Mouse (Mus musculus): ENCODE data around the gene Pqlc2. TPM values are rescaled to one million over a fixed set of nuclear protein-coding genes. Genes with fewer than 3 reads are reported as not detected.

Pqlc2 gene
- polyA plus RNA-seq, 1 experiment = 21.7 TPM

- no peak for DNase-seq (ENCODE audit: low read depth)
- TF ChIP-seq CTCF (IDR thresholded peaks at IDR 0.05; ENCODE audit: borderline replicate concordance, extremely low read depth, insufficient read depth, insufficient read length) = no peak
- no peak for TF ChIP-seq POLR2A (IDR thresholded peaks at IDR 0.05; ENCODE audit: borderline replicate concordance, extremely low read depth, insufficient read depth, insufficient read length, poor library complexity, severe bottlenecking)
Measured at GRCm38 (mm10) chr4:139281791-139282345, 28.6 kb downstream of the Pqlc2 start.

GRCm38 (mm10) chr4:139280530-139280929 is 30.0 kb downstream of the Pqlc2 start:
- DNase-seq (ENCODE audit: low read depth) = no peak
- TF ChIP-seq POLR2A (IDR thresholded peaks at IDR 0.05; ENCODE audit: borderline replicate concordance, extremely low read depth, insufficient read depth, insufficient read length, poor library complexity, severe bottlenecking) (no peak), CTCF (IDR thresholded peaks at IDR 0.05; ENCODE audit: borderline replicate concordance, extremely low read depth, insufficient read depth, insufficient read length) (no peak)

GRCm38 (mm10) chr4:139276411-139276810 is 34.1 kb downstream of the Pqlc2 start:
- no peak for TF ChIP-seq POLR2A (IDR thresholded peaks at IDR 0.05; ENCODE audit: borderline replicate concordance, extremely low read depth, insufficient read depth, insufficient read length, poor library complexity, severe bottlenecking)
- TF ChIP-seq CTCF (IDR thresholded peaks at IDR 0.05; ENCODE audit: borderline replicate concordance, extremely low read depth, insufficient read depth, insufficient read length) = no peak

GRCm38 (mm10) chr4:139274573-139274972 is 35.9 kb downstream of the Pqlc2 start:
- TF ChIP-seq CTCF (IDR thresholded peaks at IDR 0.05; ENCODE audit: borderline replicate concordance, extremely low read depth, insufficient read depth, insufficient read length) (no peak), POLR2A (IDR thresholded peaks at IDR 0.05; ENCODE audit: borderline replicate concordance, extremely low read depth, insufficient read depth, insufficient read length, poor library complexity, severe bottlenecking) (no peak)
- DNase-seq (ENCODE audit: low read depth) = no peak

More at GRCm38 (mm10) chr4:139276411-139276810, 34.1 kb downstream of the Pqlc2 start:
- DNase-seq (ENCODE audit: low read depth) = no peak

- TF ChIP-seq CTCF (IDR thresholded peaks at IDR 0.05; ENCODE audit: borderline replicate concordance, extremely low read depth, insufficient read depth, insufficient read length) (no peak), POLR2A (IDR thresholded peaks at IDR 0.05; ENCODE audit: borderline replicate concordance, extremely low read depth, insufficient read depth, insufficient read length, poor library complexity, severe bottlenecking) (no peak)
Measured at GRCm38 (mm10) chr4:139272951-139273680, 37.4 kb downstream of the Pqlc2 start.

GRCm38 (mm10) chr4:139271562-139271961 is 38.9 kb downstream of the Pqlc2 start:
- no peak for DNase-seq (ENCODE audit: low read depth)
- TF ChIP-seq CTCF (IDR thresholded peaks at IDR 0.05; ENCODE audit: borderline replicate concordance, extremely low read depth, insufficient read depth, insufficient read length) (no peak), POLR2A (IDR thresholded peaks at IDR 0.05; ENCODE audit: borderline replicate concordance, extremely low read depth, insufficient read depth, insufficient read length, poor library complexity, severe bottlenecking) (no peak)

More at GRCm38 (mm10) chr4:139272951-139273680, 37.4 kb downstream of the Pqlc2 start:
- DNase-seq (ENCODE audit: low read depth) = no peak

GRCm38 (mm10) chr4:139270168-139270567 is 40.3 kb downstream of the Pqlc2 start:
- TF ChIP-seq CTCF (IDR thresholded peaks at IDR 0.05; ENCODE audit: borderline replicate concordance, extremely low read depth, insufficient read depth, insufficient read length) (no peak), POLR2A (IDR thresholded peaks at IDR 0.05; ENCODE audit: borderline replicate concordance, extremely low read depth, insufficient read depth, insufficient read length, poor library complexity, severe bottlenecking) (no peak)

GRCm38 (mm10) chr4:139268242-139268641 is 42.3 kb downstream of the Pqlc2 start:
- no peak for DNase-seq (ENCODE audit: low read depth)
- TF ChIP-seq POLR2A (IDR thresholded peaks at IDR 0.05; ENCODE audit: borderline replicate concordance, extremely low read depth, insufficient read depth, insufficient read length, poor library complexity, severe bottlenecking) = no peak
- no peak for TF ChIP-seq CTCF (IDR thresholded peaks at IDR 0.05; ENCODE audit: borderline replicate concordance, extremely low read depth, insufficient read depth, insufficient read length)

More at GRCm38 (mm10) chr4:139270168-139270567, 40.3 kb downstream of the Pqlc2 start:
- DNase-seq (ENCODE audit: low read depth) = no peak

GRCm38 (mm10) chr4:139267335-139267734 is 43.2 kb downstream of the Pqlc2 start:
- no peak for DNase-seq (ENCODE audit: low read depth)
- TF ChIP-seq CTCF (IDR thresholded peaks at IDR 0.05; ENCODE audit: borderline replicate concordance, extremely low read depth, insufficient read depth, insufficient read length) = no peak
- no peak for TF ChIP-seq POLR2A (IDR thresholded peaks at IDR 0.05; ENCODE audit: borderline replicate concordance, extremely low read depth, insufficient read depth, insufficient read length, poor library complexity, severe bottlenecking)

GRCm38 (mm10) chr4:139266500-139266865 is 44.0 kb downstream of the Pqlc2 start:
- DNase-seq (ENCODE audit: low read depth) = no peak
- no peak for TF ChIP-seq POLR2A (IDR thresholded peaks at IDR 0.05; ENCODE audit: borderline replicate concordance, extremely low read depth, insufficient read depth, insufficient read length, poor library complexity, severe bottlenecking)
- no peak for TF ChIP-seq CTCF (IDR thresholded peaks at IDR 0.05; ENCODE audit: borderline replicate concordance, extremely low read depth, insufficient read depth, insufficient read length)

- no peak for DNase-seq (ENCODE audit: low read depth)
- TF ChIP-seq CTCF (IDR thresholded peaks at IDR 0.05; ENCODE audit: borderline replicate concordance, extremely low read depth, insufficient read depth, insufficient read length) (no peak), POLR2A (IDR thresholded peaks at IDR 0.05; ENCODE audit: borderline replicate concordance, extremely low read depth, insufficient read depth, insufficient read length, poor library complexity, severe bottlenecking) (no peak)
Measured at GRCm38 (mm10) chr4:139265783-139266499, 44.6 kb downstream of the Pqlc2 start.
